Mouse (Mus musculus) B cell, adult (primary cell): Measurements from ENCODE around the gene Trim2. TPM values are rescaled to one million over a fixed set of nuclear protein-coding genes. Genes with fewer than 3 reads are reported as not detected.

ENCODE experiments used
- total RNA-seq: library from RNA; stranded (reverse); gene quantifications from 4 replicates; pipeline ENCODE4 v1.2.4, GENCODE M21; 2023; ENCODE audit not compliant: inconsistent age

Trim2 gene
- total RNA-seq: 0.35 to 1.5 TPM (median 0.62 TPM) in 4 replicates

GRCm38 (mm10) chr3:84306777-84307176, at the start of gene Trim2:
Gene Trim2 (minus strand): TSS chr3:84306877.

GRCm38 (mm10) chr3:84173581-84174154, 133.0 kb downstream of the Trim2 start, which contains the start of gene Gm6525:
Gene Gm6525 (plus strand): TSS chr3:84174104.

DNA sequence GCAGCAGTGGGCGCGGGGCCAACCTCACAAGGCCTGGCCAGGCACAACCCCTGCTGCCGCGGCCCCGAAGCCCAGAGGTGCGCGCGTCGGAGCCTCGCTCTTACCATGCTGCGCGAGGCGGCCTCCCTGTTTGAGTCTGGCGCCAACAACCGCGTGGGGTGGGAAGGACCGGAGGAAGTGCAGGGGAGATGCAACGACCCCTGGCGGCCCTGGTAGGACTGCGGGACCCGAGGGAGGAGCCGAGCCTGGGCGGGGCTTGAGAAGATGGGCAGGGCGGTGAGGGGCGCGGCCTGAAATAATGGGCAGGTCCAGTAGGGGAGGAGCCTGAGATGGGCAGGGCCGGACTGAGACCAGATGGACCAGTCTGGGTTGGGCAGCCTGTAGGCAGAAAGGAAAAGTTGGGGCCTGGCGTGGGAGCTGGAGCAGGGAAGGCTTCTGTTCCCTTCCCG, 151.1 kb downstream of the Trim2 start, which contains the start of gene Mnd1:
Mnd1 (minus strand) TSS at position 229 of the 449 bp plus-strand sequence.

Other genes starting within 250 kb of the Trim2 start
- 1.0 to 3.2 TPM (median 1.2 TPM) in 4 replicates for gene Mnd1, start 151.1 kb downstream of the Trim2 start, total RNA-seq
- gene Gm6525, start 132.8 kb downstream of the Trim2 start, total RNA-seq: not detected in 4 replicates
- 0.30 to 1.7 TPM in 2 of 4 replicates, not detected in the others for gene Fhdc1, start 173.6 kb upstream of the Trim2 start, total RNA-seq